Mouse (Mus musculus): ENCODE data around the gene Ung. TPM values are rescaled to one million over a fixed set of nuclear protein-coding genes. Genes with fewer than 3 reads are reported as not detected.
A peak's percentile ranks its signal among the peaks of the same experiment; 100 is the strongest.

The Ung gene
- polyA plus RNA-seq, 1 experiment from 2014 or later: 69.6 TPM

DNA sequence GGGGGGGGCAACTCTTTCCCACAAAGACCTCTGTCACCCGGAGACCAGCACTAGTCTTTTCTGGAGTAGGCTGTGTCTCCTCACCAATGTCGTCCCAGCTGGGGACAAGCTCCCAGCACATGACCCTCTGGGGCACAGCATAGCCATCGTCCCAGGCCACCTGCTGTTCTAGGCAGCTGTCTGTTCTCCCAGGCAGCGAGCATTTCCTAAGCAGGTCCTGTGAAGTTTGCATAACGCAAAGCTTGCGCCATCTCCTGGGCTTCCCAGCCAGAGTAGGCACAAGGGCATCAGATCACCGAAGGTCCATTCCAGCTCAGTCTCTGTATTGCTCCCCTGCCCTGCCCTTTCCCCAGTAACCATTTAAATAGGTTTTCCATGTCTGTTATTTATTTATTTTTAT is 27.1 kb downstream of the Ung start:
- no peaks in the 10 kb centered on the region; the same call in 1 of the 2 replicates for H3K27me3 ChIP-seq
- no peak for ATAC-seq (ENCODE audit: low FRiP score)
- no peaks in the 10 kb centered on the region for H3K36me3 ChIP-seq (replicated peaks)
- no peak overlapping the region for H3K4me3 ChIP-seq (replicated peaks)
- no peaks in the 10 kb centered on the region for H3K9me3 ChIP-seq
- no peak overlapping the region for H3K9ac ChIP-seq
- H3K27ac ChIP-seq: no peak overlapping the region
- WGBS: 51% methylated on average over 7 of the region's 7 CpGs
- H3K4me2 ChIP-seq: no peak overlapping the region
- peaks cover 4% of the 10 kb centered on the region; the same call in 1 of the 2 replicates for H3K4me1 ChIP-seq

DNA sequence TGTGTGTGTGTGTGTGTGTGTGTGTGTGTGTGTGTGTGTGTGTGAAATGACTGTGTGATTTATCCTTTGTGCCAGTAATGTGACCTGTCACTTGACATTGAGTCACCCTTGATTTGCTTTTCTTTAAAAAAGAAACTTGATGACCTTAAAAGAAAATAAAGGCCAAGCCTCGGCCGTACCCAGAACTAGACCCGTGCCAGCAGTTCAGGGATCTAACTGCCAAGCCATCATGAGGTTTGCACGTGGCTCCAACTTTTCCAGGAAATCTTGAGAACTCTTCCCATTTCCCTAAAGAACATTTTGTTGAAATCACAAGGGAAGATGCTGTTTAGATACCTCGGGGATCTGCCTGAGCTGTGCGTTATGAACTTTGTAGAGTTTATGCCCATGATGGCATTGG is 31.2 kb downstream of the Ung start:
- WGBS: 84% methylated on average over 6 of the region's 6 CpGs
- no peaks in the 10 kb centered on the region for H3K4me1 ChIP-seq
- no peak overlapping the region for H3K27ac ChIP-seq
- no peak overlapping the region for H3K9ac ChIP-seq
- no peak for ATAC-seq (ENCODE audit: low FRiP score)
- H3K4me2 ChIP-seq: no peak overlapping the region
- no peaks in the 10 kb centered on the region for H3K36me3 ChIP-seq (replicated peaks)
- H3K27me3 ChIP-seq: no peaks in the 10 kb centered on the region
- no peaks in the 10 kb centered on the region for H3K9me3 ChIP-seq
- no peak overlapping the region for H3K4me3 ChIP-seq (replicated peaks)

DNA sequence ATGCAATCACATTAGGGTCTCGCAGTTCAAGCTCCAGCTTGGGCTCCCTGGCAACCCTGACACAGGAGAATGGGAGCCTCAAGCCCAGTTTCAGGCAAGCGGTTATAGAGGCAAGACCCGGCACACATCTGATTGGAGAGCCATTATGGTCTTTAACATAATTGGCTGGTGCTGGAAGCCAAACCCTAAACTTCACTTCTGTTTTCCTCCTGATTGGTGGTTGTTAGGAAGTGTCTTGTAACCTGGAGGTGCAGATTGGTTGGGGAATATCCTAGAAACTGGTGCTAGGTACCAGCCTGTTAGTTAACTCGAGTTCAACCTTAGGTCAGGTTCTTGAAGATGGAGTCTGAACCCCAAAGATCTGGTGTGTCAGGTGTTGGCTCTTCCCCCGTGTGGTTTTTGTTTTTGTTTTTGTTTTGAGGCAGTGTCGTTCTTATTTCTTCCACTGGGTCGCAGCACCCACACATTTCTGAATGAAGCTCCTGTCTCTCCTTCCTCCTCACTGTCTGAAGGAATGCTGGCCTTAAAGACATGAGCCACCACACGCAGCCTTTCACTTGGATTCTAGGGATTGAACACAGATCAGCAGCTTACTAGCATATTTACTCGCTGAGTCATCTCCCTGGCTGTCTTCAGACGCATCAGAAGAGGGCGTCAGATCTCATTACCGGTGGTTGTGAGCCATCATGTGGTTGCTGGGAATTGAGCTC is 32.1 kb downstream of the Ung start:
- H3K4me3 ChIP-seq (replicated peaks): no peak overlapping the region
- no peak for ATAC-seq (ENCODE audit: low FRiP score)
- no peaks in the 10 kb centered on the region for H3K4me1 ChIP-seq
- H3K27me3 ChIP-seq: no peaks in the 10 kb centered on the region
- H3K36me3 ChIP-seq (replicated peaks): no peaks in the 10 kb centered on the region
- H3K27ac ChIP-seq: no peak overlapping the region
- no peak overlapping the region for H3K4me2 ChIP-seq
- H3K9ac ChIP-seq: no peak overlapping the region
- H3K9me3 ChIP-seq: no peaks in the 10 kb centered on the region
- 64% methylated on average over 12 of the region's 12 CpGs for WGBS

DNA sequence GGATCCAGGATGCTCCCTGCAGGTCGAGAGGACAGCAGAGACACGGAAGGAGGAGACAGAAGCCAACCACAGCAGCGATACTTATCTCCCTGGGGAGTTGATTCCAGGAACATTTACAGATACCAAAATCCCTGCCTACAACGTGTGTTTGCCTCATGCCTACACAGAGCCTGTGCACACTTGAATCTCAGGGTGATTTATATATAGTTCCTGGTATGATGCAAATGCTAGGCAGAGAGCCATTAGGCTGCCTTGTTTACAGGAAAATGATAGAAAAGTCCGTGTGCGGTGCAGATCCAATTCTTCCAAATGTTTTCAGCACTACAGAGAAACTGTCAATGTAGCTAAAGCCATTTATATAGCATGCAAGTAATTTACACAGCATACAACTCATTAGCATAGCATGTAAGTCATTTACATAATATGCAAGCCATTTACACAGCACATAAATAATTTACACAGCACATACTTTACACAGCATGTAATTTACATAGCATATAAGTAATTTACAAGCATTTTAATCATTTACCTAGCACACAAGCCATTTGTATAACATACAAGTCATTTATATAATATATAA is 33.0 kb downstream of the Ung start:
- ATAC-seq (ENCODE audit: low FRiP score): no peak
- Histone ChIP-seq H3K36me3 (replicated peaks) (no peaks in the 10 kb centered on the region), H3K9me3 (no peaks in the 10 kb centered on the region), H3K4me2 (no peak overlapping the region), H3K9ac (no peak overlapping the region), H3K4me3 (replicated peaks) (no peak overlapping the region), H3K4me1 (no peaks in the 10 kb centered on the region), H3K27me3 (no peaks in the 10 kb centered on the region), H3K27ac (no peak overlapping the region)
- WGBS: 76% methylated on average over 6 of the region's 6 CpGs

DNA sequence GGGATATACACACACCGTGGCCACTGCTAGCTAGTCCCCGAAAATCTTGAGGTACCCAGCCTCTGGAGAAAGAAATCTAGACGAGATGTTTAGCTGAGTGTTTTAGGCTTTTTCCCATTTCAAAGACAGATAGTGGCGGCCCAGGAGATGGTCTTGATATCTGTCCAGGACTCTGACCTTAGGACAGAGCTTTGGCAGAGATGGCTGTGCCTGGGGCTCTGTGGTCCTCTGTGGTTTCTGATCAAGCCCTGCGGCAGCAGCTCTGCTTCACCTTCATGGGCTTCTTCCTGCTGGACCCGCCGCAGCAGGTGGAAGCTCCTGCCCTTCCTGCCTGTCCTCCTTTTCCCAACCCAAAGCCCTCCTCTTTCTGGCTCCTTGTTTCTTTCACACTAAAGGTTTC is 40.2 kb downstream of the Ung start:
- Histone ChIP-seq H3K4me1 (peaks cover under 1% of the 10 kb centered on the region; the same call in 1 of the 2 replicates), H3K9ac (no peak overlapping the region), H3K36me3 (replicated peaks) (no peaks in the 10 kb centered on the region), H3K4me2 (no peak overlapping the region), H3K4me3 (replicated peaks) (no peak overlapping the region), H3K27me3 (peaks cover 23% of the 10 kb centered on the region), H3K27ac (no peak overlapping the region), H3K9me3 (no peaks in the 10 kb centered on the region)
- WGBS: 84% methylated on average over 7 of the region's 7 CpGs
- no peak for ATAC-seq (ENCODE audit: low FRiP score)

DNA sequence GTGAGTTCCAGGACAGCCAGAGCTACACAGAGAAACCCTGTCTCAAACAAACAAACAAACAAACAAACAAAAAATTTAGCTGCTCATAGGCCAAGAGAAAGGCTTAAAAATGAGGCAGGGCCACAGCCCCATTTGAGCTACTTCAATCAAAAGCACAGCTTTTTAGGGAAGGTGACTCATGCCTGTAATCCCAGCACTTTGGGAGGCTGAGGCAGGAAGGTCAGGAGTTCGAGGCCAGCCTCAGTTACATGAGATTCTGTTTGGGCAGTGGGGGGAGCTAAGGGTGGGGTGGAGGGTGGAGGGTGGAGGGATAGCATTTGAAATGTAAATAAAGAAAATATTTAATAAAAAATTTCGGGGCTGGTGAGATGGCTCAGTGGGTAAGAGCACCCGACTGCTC is 42.8 kb downstream of the Ung start:
- Histone ChIP-seq H3K4me2 (no peak overlapping the region), H3K9ac (no peak overlapping the region), H3K4me1 (peaks cover 11% of the 10 kb centered on the region), H3K9me3 (no peaks in the 10 kb centered on the region), H3K4me3 (replicated peaks) (no peak overlapping the region), H3K27ac (no peak overlapping the region), H3K36me3 (replicated peaks) (no peaks in the 10 kb centered on the region), H3K27me3 (peaks cover 35% of the 10 kb centered on the region)
- WGBS: 83% methylated on average over 3 of the region's 3 CpGs
- ATAC-seq (ENCODE audit: low FRiP score): no peak

DNA sequence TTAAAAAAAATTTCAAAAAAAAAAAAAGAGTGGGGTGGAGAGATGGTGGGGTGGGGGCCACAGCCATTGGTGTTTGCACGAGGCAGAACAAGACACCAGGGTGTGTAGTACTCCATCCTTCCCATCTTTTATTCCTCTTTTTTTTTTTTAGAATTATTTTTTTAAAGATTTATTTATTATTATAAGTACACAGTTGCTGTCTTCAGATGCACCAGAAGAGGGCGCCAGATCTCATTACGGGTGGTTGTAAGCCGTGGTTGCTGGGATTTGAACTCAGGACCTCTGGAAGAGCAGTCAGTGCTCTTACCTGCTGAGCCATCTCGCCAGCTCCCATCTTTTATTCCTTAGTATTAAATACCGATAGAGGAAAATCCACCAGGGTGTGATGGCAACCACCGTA is 43.3 kb downstream of the Ung start:
- Histone ChIP-seq H3K4me2 (no peak overlapping the region), H3K27ac (no peak overlapping the region), H3K9me3 (no peaks in the 10 kb centered on the region), H3K9ac (no peak overlapping the region), H3K4me1 (peaks cover 11% of the 10 kb centered on the region), H3K4me3 (replicated peaks) (no peak overlapping the region), H3K27me3 (peaks cover 35% of the 10 kb centered on the region), H3K36me3 (replicated peaks) (no peaks in the 10 kb centered on the region)
- WGBS: 76% methylated on average over 7 of the region's 7 CpGs
- ATAC-seq (ENCODE audit: low FRiP score): no peak

DNA sequence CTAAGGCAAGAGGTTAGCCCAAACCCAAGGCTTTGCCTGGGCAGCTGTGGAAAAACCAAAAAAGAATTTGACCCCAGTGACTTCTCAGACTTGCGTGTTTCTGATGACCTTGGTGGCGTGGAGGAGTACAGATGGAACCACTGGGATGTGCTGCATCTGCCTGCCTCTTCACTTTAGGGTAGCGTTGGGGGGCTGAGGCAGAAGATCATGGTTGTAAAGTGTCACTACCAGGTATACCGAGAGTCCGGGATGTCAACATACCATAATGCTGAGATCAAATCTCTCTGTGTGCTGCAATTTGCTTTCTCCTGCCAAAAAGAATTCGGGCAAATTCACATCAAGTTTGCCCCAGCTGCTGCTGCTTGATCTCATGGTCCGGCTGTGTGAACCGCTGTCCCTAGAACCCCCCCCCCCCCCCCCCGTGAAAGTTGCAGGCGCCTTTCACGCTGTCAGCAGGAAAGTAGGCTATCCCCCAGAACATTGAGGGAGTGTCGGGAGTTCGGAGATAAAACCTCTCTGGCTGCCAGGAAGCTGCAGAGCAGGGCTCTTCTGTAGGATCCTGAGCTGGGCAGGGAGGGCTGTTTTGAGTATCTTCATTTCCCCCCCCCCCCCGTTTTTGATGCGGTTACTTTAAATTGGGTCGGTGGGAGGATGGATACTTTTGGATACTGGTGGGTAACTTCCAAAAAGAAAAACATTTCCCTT is 43.8 kb downstream of the Ung start:
- no peaks in the 10 kb centered on the region for H3K36me3 ChIP-seq (replicated peaks)
- no peaks in the 10 kb centered on the region for H3K9me3 ChIP-seq
- peaks cover 35% of the 10 kb centered on the region for H3K27me3 ChIP-seq
- no peak overlapping the region for H3K27ac ChIP-seq
- ATAC-seq (ENCODE audit: low FRiP score): no peak
- H3K4me1 ChIP-seq: peaks cover 11% of the 10 kb centered on the region
- H3K4me3 ChIP-seq (replicated peaks): no peak overlapping the region
- no peak overlapping the region for H3K9ac ChIP-seq
- 43% methylated on average over 14 of the region's 16 CpGs for WGBS
- no peak overlapping the region for H3K4me2 ChIP-seq

DNA sequence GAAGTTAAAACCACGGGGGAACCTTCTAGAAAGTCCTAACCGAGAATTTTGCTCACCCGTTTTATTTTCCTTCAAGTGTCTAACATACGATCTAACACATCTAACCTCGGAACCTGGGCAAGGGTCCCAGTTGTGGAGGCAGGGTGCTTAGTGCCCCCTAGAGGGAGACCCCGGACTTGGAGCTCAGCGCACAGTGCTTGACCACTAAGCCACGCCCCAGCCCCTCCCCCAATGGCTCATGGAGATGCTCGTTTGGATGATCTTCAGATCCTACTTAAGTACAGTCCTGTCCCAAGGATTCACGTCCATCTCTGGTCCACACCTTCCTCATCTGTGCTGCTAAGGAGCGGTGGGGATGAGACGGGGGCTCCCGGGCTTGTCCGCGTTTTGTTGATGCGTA is 44.5 kb downstream of the Ung start:
- Histone ChIP-seq H3K27ac (no peak overlapping the region), H3K9ac (no peak overlapping the region), H3K36me3 (replicated peaks) (no peaks in the 10 kb centered on the region), H3K27me3 (peaks cover 35% of the 10 kb centered on the region), H3K4me1 (peaks cover 11% of the 10 kb centered on the region), H3K4me3 (replicated peaks) (no peak overlapping the region), H3K9me3 (no peaks in the 10 kb centered on the region), H3K4me2 (no peak overlapping the region; the same call in 1 of the 2 replicates)
- WGBS: 15% methylated on average over 16 of the region's 16 CpGs
- ATAC-seq (ENCODE audit: low FRiP score): no peak

DNA sequence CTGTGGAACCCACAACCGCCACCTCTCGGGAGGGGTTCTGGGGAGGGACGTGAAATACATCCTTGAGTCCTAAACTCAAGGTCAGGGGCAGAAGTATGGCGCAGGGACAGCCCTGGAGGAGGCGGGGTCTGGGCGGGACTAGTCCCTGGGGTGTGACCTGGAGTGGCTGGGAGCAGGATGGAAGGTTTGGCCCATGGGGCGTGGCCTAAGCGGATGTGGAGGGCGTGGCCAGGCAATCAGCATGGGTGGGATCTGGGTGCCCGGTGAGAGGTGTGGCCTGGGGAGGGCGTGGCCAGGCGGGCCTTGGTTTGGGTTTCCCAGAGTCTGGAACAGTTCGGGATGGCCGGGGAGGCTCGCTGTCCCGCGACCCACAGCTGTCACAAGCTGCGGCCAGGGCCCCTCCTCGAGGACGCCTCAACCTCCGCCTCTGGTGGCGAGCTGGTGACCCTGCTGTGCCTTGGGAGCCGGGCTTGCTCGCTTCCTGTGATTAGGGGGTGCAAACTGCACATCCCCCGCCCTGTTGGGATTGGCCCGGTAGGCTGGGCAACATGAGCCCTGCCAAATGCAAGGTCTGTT is 45.5 kb downstream of the Ung start:
- peak; percentile 78 for ATAC-seq (ENCODE audit: low FRiP score)
- Histone ChIP-seq H3K27me3 (peaks cover 35% of the 10 kb centered on the region), H3K4me3 (replicated peaks) (peak overlapping the region; percentile 41), H3K4me2 (peak overlapping the region; percentile 74), H3K9me3 (no peaks in the 10 kb centered on the region), H3K36me3 (replicated peaks) (no peaks in the 10 kb centered on the region), H3K27ac (0 out of 2 replicates have a peak overlapping the region, but pooled peaks have one; percentile 6), H3K4me1 (peaks cover 11% of the 10 kb centered on the region), H3K9ac (peak overlapping the region; percentile 47)
- under 1% methylated on average over 25 of the region's 26 CpGs for WGBS

DNA sequence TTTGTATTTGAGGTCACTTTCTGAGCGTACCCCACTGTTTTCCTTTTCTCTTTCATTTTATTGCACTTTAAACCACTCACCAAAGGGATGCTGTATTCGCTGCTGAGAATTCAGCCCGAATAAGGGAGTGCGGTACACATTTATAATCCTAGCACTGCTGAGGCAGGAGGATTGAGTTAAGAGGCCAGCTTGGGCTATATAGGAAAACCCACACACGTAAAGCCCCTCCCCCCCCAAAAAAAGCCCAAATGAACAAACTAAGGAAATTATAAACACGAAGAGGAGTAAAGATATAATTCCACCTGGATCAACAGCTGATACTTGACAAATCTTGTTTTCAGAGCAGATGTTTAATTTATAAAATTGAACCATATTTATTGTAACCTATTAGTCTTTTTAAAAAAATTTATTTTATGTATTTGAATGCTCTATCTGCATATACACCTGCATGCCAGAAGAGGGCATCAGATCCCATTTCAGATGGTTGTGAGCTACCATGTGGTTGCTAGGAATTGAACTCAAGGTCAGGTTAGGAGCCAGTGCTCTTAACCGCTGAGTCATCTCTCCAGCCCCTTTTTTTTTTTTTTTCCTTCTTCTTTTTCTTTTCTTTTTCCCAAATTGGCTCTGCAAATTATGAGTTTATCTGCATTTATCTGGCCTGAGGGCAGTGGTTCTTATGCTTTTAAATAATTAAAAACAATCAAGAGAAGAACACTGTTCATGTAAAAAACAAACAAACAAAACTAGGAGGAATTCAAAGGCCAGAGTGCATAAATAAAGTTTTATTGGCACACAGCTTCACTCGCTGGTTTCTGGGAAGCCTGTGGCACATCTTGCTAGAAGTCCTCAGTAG is 46.6 kb downstream of the Ung start:
- Histone ChIP-seq H3K4me2 (peak overlapping the region; percentile 74), H3K4me3 (replicated peaks) (peak overlapping the region; percentile 41; the same call in 1 of the 2 replicates)
- ATAC-seq (ENCODE audit: low FRiP score): no peak

More for the DNA sequence above, 46.6 kb downstream of the Ung start:
- H3K27ac ChIP-seq: no peak overlapping the region
- WGBS: 59% methylated on average over 8 of the region's 8 CpGs
- H3K36me3 ChIP-seq (replicated peaks): no peaks in the 10 kb centered on the region
- peaks cover 11% of the 10 kb centered on the region for H3K4me1 ChIP-seq
- H3K9ac ChIP-seq: no peak overlapping the region
- H3K27me3 ChIP-seq: peaks cover 31% of the 10 kb centered on the region
- H3K9me3 ChIP-seq: no peaks in the 10 kb centered on the region

Measured in forebrain, embryonic 12.5 days (tissue).